Mouse (Mus musculus): ENCODE measurements around the gene Dscaml1. TPM values are rescaled to one million over a fixed set of nuclear protein-coding genes. Genes with fewer than 3 reads are reported as not detected.

The Dscaml1 gene
- polyA plus RNA-seq, 1 experiment, result 0.62 TPM

DNA sequence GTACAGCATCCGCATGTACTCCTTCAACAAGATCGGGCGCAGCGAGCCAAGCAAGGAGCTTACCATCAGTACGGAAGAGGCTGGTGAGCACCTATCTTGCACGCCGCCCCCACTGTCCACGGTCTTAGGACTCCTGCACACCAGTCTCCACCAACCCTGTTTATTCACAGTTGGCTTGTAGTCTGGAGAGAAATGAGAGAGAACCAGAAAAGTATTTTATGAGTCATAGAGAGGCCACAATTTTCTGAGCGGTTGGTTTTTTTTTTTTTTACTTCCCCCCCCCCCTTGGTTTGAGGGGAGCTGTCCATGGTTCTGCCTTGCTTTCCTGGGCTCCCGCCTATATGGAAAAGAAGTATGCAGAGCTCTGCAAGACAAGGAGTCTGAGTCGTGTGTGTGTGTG is 283.9 kb downstream of the Dscaml1 start:
- TF ChIP-seq CTCF (IDR thresholded peaks at IDR 0.05; ENCODE audit: extremely low read depth, insufficient read length, insufficient replicate concordance, low read depth, low read length), result no peak
- TF ChIP-seq POLR2A (IDR thresholded peaks at IDR 0.05; ENCODE audit: low read depth, low read length), result no peak
- 58% methylated on average over 11 of the region's 11 CpGs for WGBS
- no peaks in the 10 kb centered on the region for H3K4me1 ChIP-seq (ENCODE audit: control insufficient read depth, insufficient read depth, insufficient read length, low read length)

GRCm38 (mm10) chr9:45715387-45715786 is 289.0 kb downstream of the Dscaml1 start:
- Histone ChIP-seq H3K27ac (ENCODE audit: insufficient read depth, low read depth, low read length) (no peak overlapping the region), H3K4me1 (ENCODE audit: control insufficient read depth, insufficient read depth, insufficient read length, low read length) (no peaks in the 10 kb centered on the region), H3K36me3 (ENCODE audit: control insufficient read depth, insufficient read depth, low read length) (no peaks in the 10 kb centered on the region), H3K4me3 (ENCODE audit: low read depth, low read length) (no peak overlapping the region), H3K27me3 (ENCODE audit: control insufficient read depth, insufficient read depth, low read length) (no peaks in the 10 kb centered on the region)
- WGBS, result 45% methylated on average over 3 of the region's 3 CpGs
- TF ChIP-seq CTCF (IDR thresholded peaks at IDR 0.05; ENCODE audit: extremely low read depth, insufficient read length, insufficient replicate concordance, low read depth, low read length) (no peak), POLR2A (IDR thresholded peaks at IDR 0.05; ENCODE audit: low read depth, low read length) (no peak)

More for the DNA sequence above, 283.9 kb downstream of the Dscaml1 start:
- H3K27me3 ChIP-seq (ENCODE audit: control insufficient read depth, insufficient read depth, low read length), result no peaks in the 10 kb centered on the region
- H3K27ac ChIP-seq (ENCODE audit: insufficient read depth, low read depth, low read length), result no peak overlapping the region
- no peaks in the 10 kb centered on the region for H3K36me3 ChIP-seq (ENCODE audit: control insufficient read depth, insufficient read depth, low read length)
- H3K4me3 ChIP-seq (ENCODE audit: low read depth, low read length), result no peak overlapping the region

- WGBS, result 65% methylated on average over 7 of the region's 7 CpGs
- H3K36me3 ChIP-seq (ENCODE audit: control insufficient read depth, insufficient read depth, low read length), result no peaks in the 10 kb centered on the region
- TF ChIP-seq POLR2A (IDR thresholded peaks at IDR 0.05; ENCODE audit: low read depth, low read length) (no peak), CTCF (IDR thresholded peaks at IDR 0.05; ENCODE audit: extremely low read depth, insufficient read length, insufficient replicate concordance, low read depth, low read length) (no peak)
- H3K4me3 ChIP-seq (ENCODE audit: low read depth, low read length), result no peak overlapping the region
- H3K27ac ChIP-seq (ENCODE audit: insufficient read depth, low read depth, low read length), result no peak overlapping the region
- H3K4me1 ChIP-seq (ENCODE audit: control insufficient read depth, insufficient read depth, insufficient read length, low read length), result no peaks in the 10 kb centered on the region
- no peaks in the 10 kb centered on the region for H3K27me3 ChIP-seq (ENCODE audit: control insufficient read depth, insufficient read depth, low read length)
These were observed 293.6 kb downstream of the Dscaml1 start for GRCm38 (mm10) chr9:45719997-45720396.

DNA sequence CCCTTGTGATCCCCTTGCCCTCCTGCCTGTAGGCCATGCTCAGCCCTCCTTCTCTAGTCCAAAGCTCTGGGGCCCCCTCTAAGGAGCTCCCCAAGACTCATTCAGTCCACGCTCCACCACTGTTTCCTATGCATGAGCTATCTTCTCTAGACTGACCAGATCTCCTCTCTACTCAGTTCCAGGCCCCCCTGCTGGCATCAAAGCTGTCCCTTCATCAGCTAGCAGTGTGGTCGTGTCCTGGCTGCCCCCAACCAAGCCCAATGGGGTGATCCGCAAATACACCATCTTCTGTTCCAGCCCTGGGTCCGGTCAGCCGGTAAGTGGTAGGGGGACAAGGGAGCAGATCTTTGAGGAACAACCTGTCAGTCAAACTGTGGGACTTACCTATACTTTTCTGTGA is 305.4 kb downstream of the Dscaml1 start:
- no peak overlapping the region for H3K4me3 ChIP-seq (ENCODE audit: low read depth, low read length)
- no peaks in the 10 kb centered on the region for H3K36me3 ChIP-seq (ENCODE audit: control insufficient read depth, insufficient read depth, low read length)
- 76% methylated on average over 5 of the region's 5 CpGs for WGBS
- H3K4me1 ChIP-seq (ENCODE audit: control insufficient read depth, insufficient read depth, insufficient read length, low read length), result no peaks in the 10 kb centered on the region
- no peak overlapping the region for H3K27ac ChIP-seq (ENCODE audit: insufficient read depth, low read depth, low read length)
- TF ChIP-seq CTCF (IDR thresholded peaks at IDR 0.05; ENCODE audit: extremely low read depth, insufficient read length, insufficient replicate concordance, low read depth, low read length) (no peak), POLR2A (IDR thresholded peaks at IDR 0.05; ENCODE audit: low read depth, low read length) (no peak)
- no peaks in the 10 kb centered on the region for H3K27me3 ChIP-seq (ENCODE audit: control insufficient read depth, insufficient read depth, low read length)

DNA sequence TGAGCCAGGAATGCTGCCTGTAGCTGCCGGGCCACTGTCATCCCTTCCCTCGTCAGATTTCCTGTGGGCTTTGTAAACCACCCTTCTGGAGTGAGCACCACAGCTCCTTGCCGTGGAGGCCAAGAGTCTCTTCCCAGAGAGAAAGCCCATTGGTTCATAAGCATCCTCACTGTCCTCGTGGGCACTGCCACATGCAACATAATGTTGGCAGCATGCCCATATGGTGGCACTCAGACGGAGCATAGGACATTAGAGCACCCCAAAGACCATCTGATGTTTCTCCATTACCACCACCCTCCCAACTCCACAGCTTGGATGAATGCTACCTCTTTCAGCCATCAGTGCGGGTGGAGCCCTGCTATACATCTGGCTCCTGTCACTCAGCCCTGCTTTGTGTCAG is 306.8 kb downstream of the Dscaml1 start:
- 48% methylated on average over 6 of the region's 6 CpGs for WGBS
- Histone ChIP-seq H3K27ac (ENCODE audit: insufficient read depth, low read depth, low read length) (no peak overlapping the region), H3K4me3 (ENCODE audit: low read depth, low read length) (no peak overlapping the region), H3K4me1 (ENCODE audit: control insufficient read depth, insufficient read depth, insufficient read length, low read length) (no peaks in the 10 kb centered on the region), H3K27me3 (ENCODE audit: control insufficient read depth, insufficient read depth, low read length) (no peaks in the 10 kb centered on the region), H3K36me3 (ENCODE audit: control insufficient read depth, insufficient read depth, low read length) (no peaks in the 10 kb centered on the region)
- TF ChIP-seq CTCF (IDR thresholded peaks at IDR 0.05; ENCODE audit: extremely low read depth, insufficient read length, insufficient replicate concordance, low read depth, low read length) (no peak), POLR2A (IDR thresholded peaks at IDR 0.05; ENCODE audit: low read depth, low read length) (no peak)

- no peak for TF ChIP-seq CTCF (IDR thresholded peaks at IDR 0.05; ENCODE audit: extremely low read depth, insufficient read length, insufficient replicate concordance, low read depth, low read length)
- TF ChIP-seq POLR2A (IDR thresholded peaks at IDR 0.05; ENCODE audit: low read depth, low read length), result no peak
- Histone ChIP-seq H3K36me3 (ENCODE audit: control insufficient read depth, insufficient read depth, low read length) (no peaks in the 10 kb centered on the region), H3K27me3 (ENCODE audit: control insufficient read depth, insufficient read depth, low read length) (no peaks in the 10 kb centered on the region; the same call in 1 of the 2 replicates), H3K4me1 (ENCODE audit: control insufficient read depth, insufficient read depth, insufficient read length, low read length) (no peaks in the 10 kb centered on the region), H3K27ac (ENCODE audit: insufficient read depth, low read depth, low read length) (no peak overlapping the region), H3K4me3 (ENCODE audit: low read depth, low read length) (no peak overlapping the region)
- WGBS, result 58% methylated on average over 12 of the region's 12 CpGs
These were observed 312.7 kb downstream of the Dscaml1 start for GRCm38 (mm10) chr9:45739001-45739701.

- 46% methylated on average over 17 of the region's 17 CpGs for WGBS
- no peaks in the 10 kb centered on the region; the same call in 1 of the 2 replicates for H3K27me3 ChIP-seq (ENCODE audit: control insufficient read depth, insufficient read depth, low read length)
- H3K4me1 ChIP-seq (ENCODE audit: control insufficient read depth, insufficient read depth, insufficient read length, low read length), result no peaks in the 10 kb centered on the region
- no peaks in the 10 kb centered on the region for H3K36me3 ChIP-seq (ENCODE audit: control insufficient read depth, insufficient read depth, low read length)
- no peak overlapping the region for H3K27ac ChIP-seq (ENCODE audit: insufficient read depth, low read depth, low read length)
- TF ChIP-seq CTCF (IDR thresholded peaks at IDR 0.05; ENCODE audit: extremely low read depth, insufficient read length, insufficient replicate concordance, low read depth, low read length) (no peak), POLR2A (IDR thresholded peaks at IDR 0.05; ENCODE audit: low read depth, low read length) (no peak)
- no peak overlapping the region for H3K4me3 ChIP-seq (ENCODE audit: low read depth, low read length)
These were observed 313.5 kb downstream of the Dscaml1 start for GRCm38 (mm10) chr9:45739702-45740583.

Measured in small intestine, adult 2 months (tissue).